Mouse (Mus musculus) granulocyte monocyte progenitor cell, adult 5-6 weeks (primary cell): ENCODE results near the gene Ccdc152. TPM values are rescaled to one million over a fixed set of nuclear protein-coding genes. Genes with fewer than 3 reads are reported as not detected.
"Not testable (repeated sequence)": the region's sequence is repeated elsewhere in the genome, so short reads cannot be mapped to it uniquely, and the experiment has no call there.

Source experiments
- ATAC-seq: replicated peaks from 2 replicates; pipeline ENCODE4 v1.8.0; 2016; ENCODE audit warnings: mild to moderate bottlenecking, moderate TSS enrichment, inconsistent platforms; ENCODE audit not compliant: poor library complexity, severe bottlenecking
- total RNA-seq, 2 experiments: library from RNA; stranded (forward) in 1 of 2; stranded (reverse) in 1 of 2; fragments of 200-712, 200-1000 nt in 1 of 2; fragments of >200 nt in 1 of 2; fragmentation: Nextera tagmentation in 1 of 2; gene quantifications; 2 replicates each; pipeline ENCODE4 v1.2.3; 2014 to 2017

Ccdc152 gene
- total RNA-seq, 2 experiments from 2014 or later: not detected

GRCm38 (mm10) chr15:3281216-3281615 is 22.1 kb downstream of the Ccdc152 start:
- ATAC-seq: no peak

GRCm38 (mm10) chr15:3279242-3279641 is 24.1 kb downstream of the Ccdc152 start:
- no peak for ATAC-seq

DNA sequence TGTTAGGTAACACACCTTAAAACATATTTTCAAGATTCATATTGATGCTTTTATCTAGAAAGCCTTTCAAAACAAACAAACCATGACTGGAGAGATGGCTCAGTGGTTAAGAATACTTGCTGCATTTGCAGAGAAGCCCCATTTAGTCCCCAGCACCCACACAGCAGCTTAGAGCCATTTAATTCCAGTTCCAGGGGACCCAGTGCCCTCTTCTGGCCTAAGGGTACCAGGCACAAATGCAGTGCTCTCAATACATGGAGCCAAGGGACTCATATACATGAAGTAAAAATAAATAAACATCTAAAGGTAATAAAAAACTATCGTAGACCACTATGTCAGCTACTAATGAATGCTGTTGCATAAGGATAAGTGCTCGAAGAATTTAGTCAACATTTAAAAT is 25.9 kb downstream of the Ccdc152 start:
- 0 out of 2 replicates have a peak, but pooled peaks have one; percentile 35 for ATAC-seq

DNA sequence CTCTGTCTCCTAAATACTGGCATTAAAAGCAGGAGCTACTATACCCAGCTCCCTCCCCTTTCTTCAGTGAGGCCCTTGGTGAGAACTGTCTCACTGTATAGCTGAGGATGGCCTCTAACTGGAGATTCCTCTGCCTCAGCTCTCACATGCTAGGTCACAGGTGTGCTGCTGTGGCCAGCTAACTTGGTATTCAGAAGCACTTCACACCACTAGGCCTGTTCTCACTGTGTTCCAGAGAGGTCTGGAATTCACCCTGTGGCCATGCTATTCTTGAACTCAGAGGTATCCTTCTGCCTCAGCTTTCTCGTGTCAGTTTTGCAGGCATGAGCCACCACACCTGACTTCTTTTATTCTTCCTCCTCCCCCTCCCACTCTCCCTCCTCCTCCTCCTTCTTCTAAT is 30.1 kb downstream of the Ccdc152 start:
- no peak for ATAC-seq

DNA sequence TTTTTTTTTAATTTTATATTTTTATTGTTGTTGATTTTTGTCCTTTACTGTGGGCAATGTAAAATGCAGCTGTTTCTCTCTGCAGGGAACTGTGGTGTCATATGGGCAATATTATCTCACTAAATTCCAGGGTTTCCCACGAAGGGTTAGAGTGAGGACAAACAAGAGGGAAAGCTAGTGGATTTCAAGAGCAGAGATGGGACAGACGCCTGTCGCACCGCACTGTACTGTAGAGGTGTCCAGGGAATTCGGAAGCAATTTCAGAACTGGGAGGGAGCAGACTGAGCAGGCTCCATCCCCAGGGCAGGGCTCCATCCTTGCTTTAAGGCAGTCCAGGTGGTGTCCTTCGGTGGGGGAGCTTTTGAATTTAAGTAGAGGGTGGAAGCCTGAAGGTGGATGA is 32.1 kb downstream of the Ccdc152 start:
- peak; percentile 15; the same call in 1 of the 2 replicates for ATAC-seq

- ATAC-seq: peak; percentile 89
Measured at GRCm38 (mm10) chr15:3270646-3271077, 32.7 kb downstream of the Ccdc152 start.

- no peak for ATAC-seq
Measured at GRCm38 (mm10) chr15:3269996-3270645, 33.2 kb downstream of the Ccdc152 start.

GRCm38 (mm10) chr15:3269496-3269895 is 33.8 kb downstream of the Ccdc152 start:
- ATAC-seq: no peak

- no peak for ATAC-seq
Measured at GRCm38 (mm10) chr15:3268247-3268646, 35.1 kb downstream of the Ccdc152 start, which contains the start of gene Selenop. Selenop (plus strand) TSS chr15:3268547.

GRCm38 (mm10) chr15:3264828-3265227 is 38.5 kb downstream of the Ccdc152 start:
- peak; percentile 51 for ATAC-seq

DNA sequence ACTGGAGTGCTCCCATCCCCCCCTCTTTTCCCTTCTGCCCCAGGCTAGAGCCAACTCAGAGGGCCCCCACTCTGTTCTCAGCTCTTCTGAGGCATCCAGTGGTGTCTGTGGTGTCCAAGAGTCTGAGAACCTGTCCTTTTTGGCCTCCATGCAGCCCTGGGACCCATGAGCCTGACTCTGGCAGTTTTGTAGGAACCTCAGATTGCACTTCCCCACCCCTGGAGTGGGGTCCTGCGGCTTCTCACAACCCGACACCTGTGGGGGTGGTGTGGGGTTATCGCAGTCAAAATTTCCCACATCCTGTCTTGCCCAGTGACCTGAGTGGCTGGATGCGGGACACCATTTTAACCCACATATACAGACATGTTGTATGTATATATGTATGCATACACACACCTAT is 39.0 kb downstream of the Ccdc152 start:
- peak; percentile 68 for ATAC-seq

DNA sequence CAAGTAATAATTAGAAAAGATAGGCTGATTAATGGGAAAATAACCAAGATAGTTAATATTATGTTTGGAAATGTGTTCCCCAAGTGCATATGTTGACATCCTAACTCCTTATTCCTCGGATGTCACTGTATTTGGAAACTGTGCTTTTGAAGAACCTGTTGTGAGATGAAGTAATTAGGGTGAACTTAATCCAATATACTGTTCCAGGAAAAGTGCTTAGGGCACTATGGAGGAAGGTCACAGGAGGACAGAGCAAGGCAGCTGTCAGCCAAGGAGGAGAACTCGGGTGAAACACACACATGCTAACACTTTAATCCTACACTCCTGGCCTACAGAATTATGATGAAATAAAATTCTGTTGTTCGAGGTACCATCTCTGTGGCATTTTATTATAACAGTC is 40.4 kb downstream of the Ccdc152 start:
- ATAC-seq: no peak

- ATAC-seq: no peak
Measured at GRCm38 (mm10) chr15:3260309-3260708, 43.0 kb downstream of the Ccdc152 start.

- ATAC-seq: no peak
Measured at GRCm38 (mm10) chr15:3259025-3259424, 44.3 kb downstream of the Ccdc152 start.

- ATAC-seq: no peak
Measured at GRCm38 (mm10) chr15:3251718-3252067, 51.6 kb downstream of the Ccdc152 start.

GRCm38 (mm10) chr15:3251031-3251717 is 52.2 kb downstream of the Ccdc152 start:
- no peak for ATAC-seq

GRCm38 (mm10) chr15:3250620-3251019 is 52.7 kb downstream of the Ccdc152 start:
- no peak for ATAC-seq

DNA sequence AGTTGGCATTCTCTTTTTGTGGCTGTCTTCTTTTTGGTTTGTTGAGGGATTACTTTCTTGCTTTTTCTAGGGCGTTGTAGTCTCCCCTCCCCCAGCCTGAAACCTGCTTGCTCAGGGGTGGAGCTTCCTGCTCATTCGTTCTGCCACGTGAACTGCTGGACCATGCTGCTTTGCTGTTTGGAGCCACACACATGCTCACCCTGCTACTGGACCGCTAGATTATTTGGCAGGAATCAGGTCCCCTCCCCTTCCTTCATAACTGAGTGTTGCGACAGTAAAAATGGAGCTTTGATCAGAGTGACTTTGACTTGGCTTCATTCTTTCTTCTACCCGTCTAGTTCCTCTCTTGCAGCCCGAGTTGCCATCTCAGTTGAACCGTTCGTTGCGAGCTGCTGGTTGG is 58.3 kb downstream of the Ccdc152 start:
- ATAC-seq: not testable (repeated sequence)

- no peak for ATAC-seq
Measured at GRCm38 (mm10) chr15:3237963-3238362, 65.4 kb downstream of the Ccdc152 start.

DNA sequence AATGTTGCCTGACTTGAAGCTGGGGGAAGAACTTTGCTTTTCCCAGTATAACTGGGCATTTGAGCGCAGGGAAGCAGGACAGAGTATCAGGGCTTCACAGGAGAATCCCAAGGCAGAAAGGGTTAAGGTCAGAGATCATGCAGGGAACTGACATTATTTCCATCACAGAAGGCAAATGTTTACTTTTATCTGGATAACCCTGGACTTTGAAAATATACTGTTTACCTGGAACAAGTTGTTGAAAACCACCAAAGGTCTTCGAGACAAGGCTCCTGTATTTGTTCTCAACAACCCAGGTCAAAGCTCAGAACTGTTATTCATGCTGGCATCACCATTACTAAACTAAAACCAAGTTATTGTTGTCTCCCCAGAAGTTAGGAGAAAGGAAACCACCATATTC is 67.0 kb downstream of the Ccdc152 start:
- no peak for ATAC-seq

DNA sequence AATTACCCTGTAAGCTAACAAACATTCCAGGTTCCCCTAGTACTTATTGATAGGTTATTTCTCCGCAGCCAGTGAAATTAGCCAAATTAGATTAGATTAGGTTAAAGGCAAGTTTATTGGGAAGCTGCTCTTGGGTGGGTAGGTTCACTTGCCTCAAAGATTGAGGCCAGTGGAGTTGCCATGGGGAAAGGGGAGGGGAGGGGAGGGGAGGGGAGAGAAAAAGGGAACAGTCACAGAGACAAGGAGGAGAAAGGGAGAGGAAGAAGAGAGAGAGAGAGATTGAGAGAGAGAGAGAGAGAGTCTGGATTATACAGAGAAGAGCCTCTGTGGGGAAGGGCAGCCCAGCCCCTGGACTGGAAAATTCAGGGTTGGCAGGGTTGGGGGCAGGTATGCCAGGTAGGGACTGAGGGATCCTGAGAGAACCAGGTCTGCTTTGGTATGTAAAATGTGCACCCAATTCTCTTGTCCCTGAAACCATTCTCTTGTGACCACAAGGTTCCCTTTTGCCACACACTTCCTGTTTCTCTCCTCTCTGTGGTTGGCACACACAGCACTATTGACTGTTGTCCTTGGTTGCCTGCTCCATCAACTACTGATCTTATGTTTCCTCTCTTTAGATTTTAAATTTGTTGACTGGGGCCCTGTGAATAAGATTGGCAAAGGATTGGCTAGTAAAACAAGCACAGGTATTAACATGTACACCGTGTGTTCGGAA is 69.3 kb downstream of the Ccdc152 start:
- peak; percentile 93 for ATAC-seq
